9 mouse cellular contexts compared by ENCODE assay signal in genomic region chr15:97825941-97826587, GRCm38 (mm10). TPM values are rescaled to one million over a fixed set of nuclear protein-coding genes. Genes with fewer than 3 reads are reported as not detected.
A peak's percentile ranks its signal among the peaks of the same experiment; 100 is the strongest.
DNase-seq lines count a peak whose midpoint lies in the region; ATAC-seq and TF ChIP-seq lines count a peak whose summit lies in the region.
"Had no signal": no experiment of that assay in that cellular context is flagged by ENCODE, and none has a peak within 500 bp of the region (broad histone marks: within the 10 kb centered on the region; RNA-seq: fewer than 3 reads in every experiment).

No protein-coding gene starts in this region.

- 46% methylated on average over 12 of the region's 12 CpGs for WGBS in embryonic facial prominence, embryonic 11.5 days
- WGBS in intestine, embryonic 16.5 days: 52% methylated on average over 12 of the region's 12 CpGs
- 48% methylated on average over 12 of the region's 12 CpGs for WGBS in neural tube, embryonic 12.5 days

- no peak overlapping the region; the same call in 1 of the 2 replicates for H3K4me2 ChIP-seq in embryonic facial prominence, embryonic 11.5 days (ENCODE audit: low read depth, low read length)
- peak overlapping the region; percentile 79 for H3K4me2 ChIP-seq in intestine, embryonic 16.5 days (ENCODE audit: low read depth, low read length)
- H3K4me2 ChIP-seq in neural tube, embryonic 12.5 days (replicated peaks): peak overlapping the region; percentile 49

- peak overlapping the region; percentile 50; the same call in 1 of the 2 replicates for H3K9ac ChIP-seq in embryonic facial prominence, embryonic 11.5 days (replicated peaks; ENCODE audit: low read length)
- H3K9ac ChIP-seq in intestine, embryonic 16.5 days (ENCODE audit: low read depth, low read length): peak overlapping the region; percentile 69
- H3K9ac ChIP-seq in neural tube, embryonic 12.5 days: peak overlapping the region; percentile 47; the same call in 1 of the 2 replicates

- no peaks in the 10 kb centered on the region for H3K36me3 ChIP-seq in embryonic facial prominence, embryonic 11.5 days (replicated peaks; ENCODE audit: control insufficient read depth, insufficient read depth, low read depth, low read length)
- H3K36me3 ChIP-seq in intestine, embryonic 16.5 days (ENCODE audit: control insufficient read depth, insufficient read depth, low read length): no peaks in the 10 kb centered on the region
- H3K36me3 ChIP-seq in neural tube, embryonic 12.5 days: no peaks in the 10 kb centered on the region

- peaks cover 11% of the 10 kb centered on the region for H3K4me1 ChIP-seq in embryonic facial prominence, embryonic 11.5 days (ENCODE audit: control insufficient read depth, insufficient read depth, low read length)
- H3K4me1 ChIP-seq in intestine, embryonic 16.5 days (ENCODE audit: control insufficient read depth, insufficient read depth, low read length): peaks cover 79% of the 10 kb centered on the region
- peaks cover 86% of the 10 kb centered on the region for H3K4me1 ChIP-seq in neural tube, embryonic 12.5 days

- H3K27ac ChIP-seq in layer of hippocampus, adult 2 months: peak overlapping the region; percentile 83
- no peak overlapping the region for H3K27ac ChIP-seq in embryonic facial prominence, embryonic 11.5 days (replicated peaks; ENCODE audit: low read depth, low read length)
- H3K27ac ChIP-seq in intestine, embryonic 16.5 days (ENCODE audit: low read length): peak overlapping the region; percentile 83
- H3K27ac ChIP-seq in neural tube, embryonic 12.5 days: no peak overlapping the region

- TF ChIP-seq CTCF in layer of hippocampus, adult 2 months (conservative IDR thresholded peaks at IDR 0.05): no peak

- DNase-seq in layer of hippocampus, adult 2 months (ENCODE audit: low spot score in 2 of 2): no peak
- DNase-seq in layer of hippocampus, postnatal 14 days (ENCODE audit: low spot score in 2 of 2): no peak
- DNase-seq in embryonic facial prominence, embryonic 11.5 days (ENCODE audit: low spot score): no peak
- no peak for DNase-seq in left cerebral cortex, adult 11 months (ENCODE audit: low spot score)
- no peak for DNase-seq in right cerebral cortex, postnatal 25 days
- no peak for DNase-seq in kidney, postnatal 36 days
- DNase-seq: lung, postnatal 14 days had no signal

- H3K9me3 ChIP-seq in embryonic facial prominence, embryonic 11.5 days (replicated peaks; ENCODE audit: control insufficient read depth, low read length): no peaks in the 10 kb centered on the region
- H3K9me3 ChIP-seq in intestine, embryonic 16.5 days (ENCODE audit: control insufficient read depth, low read length): no peaks in the 10 kb centered on the region
- H3K9me3 ChIP-seq in neural tube, embryonic 12.5 days: no peaks in the 10 kb centered on the region

- H3K4me3 ChIP-seq in layer of hippocampus, adult 2 months: no peak overlapping the region
- no peak overlapping the region for H3K4me3 ChIP-seq in embryonic facial prominence, embryonic 11.5 days (ENCODE audit: low read depth, low read length)
- H3K4me3 ChIP-seq in intestine, embryonic 16.5 days (ENCODE audit: low read length): peak overlapping the region; percentile 52
- H3K4me3 ChIP-seq in neural tube, embryonic 12.5 days: 0 out of 2 replicates have a peak overlapping the region, but pooled peaks have one; percentile 2

- no peak for ATAC-seq in embryonic facial prominence, embryonic 11.5 days (replicated peaks; ENCODE audit: insufficient number of reproducible peaks, low FRiP score, low TSS enrichment, low read depth)
- no peak for ATAC-seq in intestine, embryonic 16.5 days
- no peak for ATAC-seq in neural tube, embryonic 12.5 days (ENCODE audit: low FRiP score, low read depth)

- no peaks in the 10 kb centered on the region for H3K27me3 ChIP-seq in embryonic facial prominence, embryonic 11.5 days (ENCODE audit: control insufficient read depth, insufficient read depth, low read length)
- no peaks in the 10 kb centered on the region for H3K27me3 ChIP-seq in intestine, embryonic 16.5 days (replicated peaks; ENCODE audit: control insufficient read depth, insufficient read depth, low read length)
- peaks cover 3% of the 10 kb centered on the region; the same call in 1 of the 2 replicates for H3K27me3 ChIP-seq in neural tube, embryonic 12.5 days (replicated peaks)

RNA-seq across cellular contexts. Expression of gene Hdac7, which starts 18.2 kb away (rescaled TPM):
- total RNA-seq in layer of hippocampus, adult 2 months (2021): 10 to 100 TPM; 23.8 to 28.5 TPM
- total RNA-seq in layer of hippocampus, postnatal 14 days (2021): 10 to 100 TPM; 24.9 to 25.0 TPM
- 17.0 and 20.3 TPM in 2 replicates for polyA plus RNA-seq in embryonic facial prominence, embryonic 11.5 days (2014; fragmentation: Nextera tagmentation; extraction: Ambion mirVana)
- polyA plus RNA-seq in intestine, embryonic 16.5 days (2015; fragmentation: Nextera tagmentation; extraction: Ambion mirVana): 15.8 and 18.2 TPM in 2 replicates
- 28.9 and 29.7 TPM in 2 replicates for polyA plus RNA-seq in neural tube, embryonic 12.5 days (2016; fragmentation: Nextera tagmentation; extraction: Ambion mirVana)

RNA-seq across cellular contexts. Expression of gene Slc48a1, which starts 47.7 kb away (rescaled TPM):
- total RNA-seq in layer of hippocampus, adult 2 months (2021): 100 to 1,000 TPM; 133 to 135 TPM
- 100 to 1,000 TPM; 131 to 147 TPM for total RNA-seq in layer of hippocampus, postnatal 14 days (2021)
- polyA plus RNA-seq in embryonic facial prominence, embryonic 11.5 days (2014; fragmentation: Nextera tagmentation; extraction: Ambion mirVana): 18.9 and 22.8 TPM in 2 replicates
- polyA plus RNA-seq in intestine, embryonic 16.5 days (2015; fragmentation: Nextera tagmentation; extraction: Ambion mirVana): 25.4 and 26.9 TPM in 2 replicates
- polyA plus RNA-seq in neural tube, embryonic 12.5 days (2016; fragmentation: Nextera tagmentation; extraction: Ambion mirVana): 41.4 and 44.9 TPM in 2 replicates

RNA-seq across cellular contexts. Expression of gene Rapgef3, which starts 58.3 kb away (rescaled TPM):
- 10 to 100 TPM; 45.5 to 46.8 TPM for total RNA-seq in layer of hippocampus, adult 2 months (2021)
- total RNA-seq in layer of hippocampus, postnatal 14 days (2021): 10 to 100 TPM; 39.3 to 40.1 TPM
- polyA plus RNA-seq in embryonic facial prominence, embryonic 11.5 days (2014; fragmentation: Nextera tagmentation; extraction: Ambion mirVana): 2.2 and 2.4 TPM in 2 replicates
- 7.9 and 8.5 TPM in 2 replicates for polyA plus RNA-seq in intestine, embryonic 16.5 days (2015; fragmentation: Nextera tagmentation; extraction: Ambion mirVana)
- polyA plus RNA-seq in neural tube, embryonic 12.5 days (2016; fragmentation: Nextera tagmentation; extraction: Ambion mirVana): 10.8 and 11.9 TPM in 2 replicates

Comparison
In these comparisons a context has a peak if more than half of its experiments do, and no peak if none do; other contexts are left out.
1. H3K27ac ChIP-seq: peak in layer of hippocampus, adult 2 months (single experiment) and intestine, embryonic 16.5 days (single experiment); none in embryonic facial prominence, embryonic 11.5 days (single experiment) and neural tube, embryonic 12.5 days (single experiment).
2. H3K4me3 ChIP-seq: peak in intestine, embryonic 16.5 days (single experiment) and neural tube, embryonic 12.5 days (single experiment); none in layer of hippocampus, adult 2 months (single experiment) and embryonic facial prominence, embryonic 11.5 days (single experiment).
3. Peak in every context shown above with its lines, with median percentiles within 50 percentile points of each other: H3K9ac ChIP-seq.